21 mouse cellular contexts compared by ENCODE assay signal in genomic region chr16:40290132-40290531, GRCm38 (mm10).
A peak's percentile ranks its signal among the peaks of the same experiment; 100 is the strongest.
DNase-seq lines count a peak whose midpoint lies in the region; ATAC-seq and TF ChIP-seq lines count a peak whose summit lies in the region.
"Had no signal": no experiment of that assay in that cellular context is flagged by ENCODE, and none has a peak within 500 bp of the region (broad histone marks: within the 10 kb centered on the region; RNA-seq: fewer than 3 reads in every experiment).

No protein-coding gene starts in this region.

- TF ChIP-seq POLR2A in brain, embryonic 14.5 days (IDR thresholded peaks at IDR 0.05; ENCODE audit: borderline replicate concordance, extremely low read depth, insufficient read depth, insufficient read length, poor library complexity, severe bottlenecking), result no peak

- DNase-seq in forebrain, postnatal 0 days, result peak; percentile 33
- peak in 1 of 2 experiments; percentile 16 for DNase-seq in layer of hippocampus, adult 2 months (ENCODE audit: low spot score in 2 of 2)
- DNase-seq in layer of hippocampus, adult 9-10 months (ENCODE audit: low spot score), result no peak
- peak; percentile 25 for DNase-seq in right cerebral cortex, adult 18-20 months
- no peak for DNase-seq in right cerebral cortex, postnatal 36 days (ENCODE audit: low spot score in 2 of 2)
- peak; percentile 45 for DNase-seq in brain, embryonic 14.5 days (ENCODE audit: low read depth)
- DNase-seq in kidney, adult 18-20 months, result no peak
- DNase-seq: adrenal gland, adult 2 months; cerebellum, adult 9-11 months; heart, postnatal 14 days; kidney, adult 11 months; kidney, postnatal 10 days; lung, adult 18-20 months; lung, postnatal 14 days; spleen, adult 18-20 months; thymus, postnatal 36 days had no signal

- H3K9ac ChIP-seq in forebrain, postnatal 0 days, result no peak overlapping the region
- no peak overlapping the region for H3K9ac ChIP-seq in forebrain, embryonic 12.5 days
- H3K9ac ChIP-seq: embryonic facial prominence, embryonic 13.5 days; heart, embryonic 12.5 days; midbrain, embryonic 15.5 days had no signal

- no peak overlapping the region for H3K4me2 ChIP-seq in forebrain, postnatal 0 days (ENCODE audit: low read depth)
- H3K4me2 ChIP-seq in forebrain, embryonic 12.5 days, result no peak overlapping the region
- H3K4me2 ChIP-seq: embryonic facial prominence, embryonic 13.5 days; heart, embryonic 12.5 days; liver, embryonic 11.5 days; midbrain, embryonic 15.5 days had no signal

- no peaks in the 10 kb centered on the region for H3K27me3 ChIP-seq in forebrain, postnatal 0 days (ENCODE audit: insufficient read depth, low read length)
- no peaks in the 10 kb centered on the region for H3K27me3 ChIP-seq in forebrain, embryonic 12.5 days
- H3K27me3 ChIP-seq: embryonic facial prominence, embryonic 13.5 days; heart, embryonic 12.5 days; midbrain, embryonic 15.5 days had no signal

- H3K36me3 ChIP-seq in forebrain, postnatal 0 days (ENCODE audit: insufficient read depth), result no peaks in the 10 kb centered on the region
- H3K36me3 ChIP-seq in forebrain, embryonic 12.5 days (replicated peaks), result no peaks in the 10 kb centered on the region
- H3K36me3 ChIP-seq: embryonic facial prominence, embryonic 13.5 days; heart, embryonic 12.5 days; midbrain, embryonic 15.5 days had no signal

- no peak for TF ChIP-seq CTCF in forebrain, postnatal 0 days (IDR thresholded peaks at IDR 0.05; ENCODE audit: low read depth)
- no peak for TF ChIP-seq CTCF in layer of hippocampus, adult 2 months (conservative IDR thresholded peaks at IDR 0.05)
- no peak for TF ChIP-seq CTCF in brain, embryonic 14.5 days (IDR thresholded peaks at IDR 0.05; ENCODE audit: borderline replicate concordance, extremely low read depth, insufficient read depth, insufficient read length)

- H3K4me1 ChIP-seq in forebrain, postnatal 0 days (ENCODE audit: insufficient read depth), result no peaks in the 10 kb centered on the region
- H3K4me1 ChIP-seq in forebrain, embryonic 12.5 days, result peaks cover 5% of the 10 kb centered on the region
- H3K4me1 ChIP-seq: heart, embryonic 12.5 days had no signal

- 31% methylated on average over 4 of the region's 4 CpGs for WGBS in forebrain, postnatal 0 days
- 63% methylated on average over 4 of the region's 4 CpGs for WGBS in forebrain, embryonic 12.5 days

- peak; percentile 43; the same call in 1 of the 2 replicates for ATAC-seq in forebrain, postnatal 0 days
- ATAC-seq in forebrain, embryonic 12.5 days (ENCODE audit: low FRiP score), result no peak
- ATAC-seq: midbrain, embryonic 15.5 days had no signal

- H3K4me3 ChIP-seq in forebrain, postnatal 0 days (ENCODE audit: low read depth, low read length), result no peak overlapping the region
- no peak overlapping the region for H3K4me3 ChIP-seq in forebrain, embryonic 12.5 days (replicated peaks)
- no peak overlapping the region for H3K4me3 ChIP-seq in layer of hippocampus, adult 2 months
- H3K4me3 ChIP-seq: embryonic facial prominence, embryonic 13.5 days; heart, embryonic 12.5 days; midbrain, embryonic 15.5 days had no signal

- H3K27ac ChIP-seq in forebrain, postnatal 0 days (ENCODE audit: low read depth, low read length), result 0 out of 2 replicates have a peak overlapping the region, but pooled peaks have one; percentile 16
- no peak overlapping the region for H3K27ac ChIP-seq in forebrain, embryonic 12.5 days
- 0 out of 2 replicates have a peak overlapping the region, but pooled peaks have one; percentile 48 for H3K27ac ChIP-seq in layer of hippocampus, adult 2 months
- H3K27ac ChIP-seq: embryonic facial prominence, embryonic 13.5 days; midbrain, embryonic 15.5 days had no signal

- H3K9me3 ChIP-seq in forebrain, postnatal 0 days (ENCODE audit: low read length), result no peaks in the 10 kb centered on the region
- H3K9me3 ChIP-seq in forebrain, embryonic 12.5 days, result no peaks in the 10 kb centered on the region
- H3K9me3 ChIP-seq: embryonic facial prominence, embryonic 13.5 days; heart, embryonic 12.5 days; midbrain, embryonic 15.5 days had no signal

Comparison
In these comparisons a context has a peak if more than half of its experiments do, and no peak if none do; other contexts are left out.
1. DNase-seq: peak in forebrain, postnatal 0 days (single experiment), right cerebral cortex, adult 18-20 months (single experiment) and brain, embryonic 14.5 days (single experiment); none in layer of hippocampus, adult 9-10 months (single experiment), right cerebral cortex, postnatal 36 days (0 of 2) and kidney, adult 18-20 months (single experiment).